Mouse (Mus musculus) C2C12 (cell line): ENCODE measurements around the gene Clcn3.

ENCODE experiments used
- CEBPB ChIP-seq: IDR thresholded peaks from one replicate; pipeline ENCODE4 v1.6.1; 2011; ENCODE audit warnings: low read depth, mild to moderate bottlenecking, control low read depth, moderate library complexity
- CTCF ChIP-seq: IDR thresholded peaks from one replicate; pipeline ENCODE4 v1.5.1; 2011; ENCODE audit not compliant: control insufficient read depth, insufficient read depth, insufficient read length
- FOSL1 ChIP-seq: IDR thresholded peaks from one replicate; pipeline ENCODE4 v1.8.0; 2011; ENCODE audit warnings: mild to moderate bottlenecking, low read length; ENCODE audit not compliant: poor library complexity, insufficient read depth, severe bottlenecking
- MAX ChIP-seq: IDR thresholded peaks from one replicate; pipeline ENCODE4 v1.6.1; 2011; ENCODE audit warnings: mild to moderate bottlenecking, control low read depth
- MYOD1 ChIP-seq: IDR thresholded peaks from one replicate; pipeline ENCODE4 v1.6.1; 2011; ENCODE audit warnings: low read depth; ENCODE audit not compliant: control insufficient read depth, insufficient read length
- MYOG ChIP-seq: IDR thresholded peaks from one replicate; pipeline ENCODE4 v1.6.1; 2011; ENCODE audit not compliant: control insufficient read depth, insufficient read length; ENCODE audit errors: extremely low read depth
- USF1 ChIP-seq: IDR thresholded peaks from one replicate; pipeline ENCODE4 v1.6.1; 2011; ENCODE audit warnings: low read depth, mild to moderate bottlenecking, control low read depth, moderate library complexity

GRCm38 (mm10) chr8:60878617-60879016 is 104.5 kb downstream of the Clcn3 start:
- no peak for TF ChIP-seq CTCF
- no peak for TF ChIP-seq FOSL1
- no peak for TF ChIP-seq MYOD1
- TF ChIP-seq MAX = no peak
- TF ChIP-seq MYOG = no peak
- no peak for TF ChIP-seq USF1
- TF ChIP-seq CEBPB = no peak
